Mouse (Mus musculus): Measurements from ENCODE around the gene Atrnl1.
"Not testable (repeated sequence)": the region's sequence is repeated elsewhere in the genome, so short reads cannot be mapped to it uniquely, and the experiment has no call there.

The Atrnl1 gene

DNA sequence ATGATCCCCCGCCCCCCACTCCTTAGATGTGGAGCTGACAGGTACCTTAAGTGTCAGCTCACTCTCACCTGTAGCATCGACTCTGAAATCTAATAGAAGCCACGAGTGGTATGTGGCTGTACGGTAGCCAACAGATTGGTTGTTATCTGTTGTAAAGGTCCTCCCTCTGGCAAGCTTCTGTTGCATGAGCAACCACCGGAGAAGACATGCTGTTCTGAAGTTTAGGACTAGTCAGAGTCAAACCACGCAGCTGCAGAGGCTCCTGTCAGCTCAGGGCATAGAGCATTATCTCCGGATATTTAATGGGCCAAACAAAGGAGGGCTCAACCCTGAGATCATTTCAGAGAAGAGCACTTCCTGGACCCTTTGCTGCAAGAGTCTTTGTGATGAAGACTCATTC is 222.2 kb downstream of the Atrnl1 start:
- DNase-seq = no peak

DNA sequence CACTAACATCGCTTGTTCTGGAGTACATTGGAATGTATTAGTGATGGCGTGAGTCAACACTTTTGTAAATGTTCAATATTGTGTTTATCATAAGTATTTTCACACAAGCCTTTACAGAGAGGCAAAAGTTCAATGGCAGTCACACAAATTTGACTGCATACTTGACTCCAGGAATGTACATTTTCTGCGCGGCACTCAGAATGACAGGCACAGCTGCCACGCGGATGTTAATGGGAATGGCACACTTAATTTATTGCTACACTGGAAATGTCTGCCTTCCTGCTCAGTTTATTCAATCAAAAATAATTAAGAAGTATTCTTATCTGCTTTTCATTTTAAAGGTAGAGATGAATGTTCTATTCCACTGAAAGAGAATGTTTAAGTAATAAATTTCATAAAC is 227.0 kb downstream of the Atrnl1 start:
- no peak for DNase-seq

DNA sequence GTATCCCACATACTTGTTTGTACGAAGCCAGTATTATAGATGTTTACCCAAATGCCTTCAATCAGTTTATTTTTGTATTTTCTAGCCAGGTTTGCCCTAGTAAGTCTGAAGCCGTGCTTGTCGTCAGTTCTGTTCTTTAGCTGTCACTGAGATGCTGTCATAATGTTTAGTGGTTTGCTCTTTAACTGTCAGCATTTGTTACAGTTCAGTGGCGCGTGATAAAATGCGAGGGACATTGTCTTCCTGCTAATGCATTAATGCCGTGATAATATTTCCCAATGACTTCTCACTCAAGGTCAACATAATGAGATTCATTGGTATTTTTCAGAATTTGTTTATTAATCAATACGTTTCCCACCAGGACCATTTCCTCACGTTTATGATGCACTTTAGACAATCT is 227.7 kb downstream of the Atrnl1 start:
- DNase-seq = no peak

DNA sequence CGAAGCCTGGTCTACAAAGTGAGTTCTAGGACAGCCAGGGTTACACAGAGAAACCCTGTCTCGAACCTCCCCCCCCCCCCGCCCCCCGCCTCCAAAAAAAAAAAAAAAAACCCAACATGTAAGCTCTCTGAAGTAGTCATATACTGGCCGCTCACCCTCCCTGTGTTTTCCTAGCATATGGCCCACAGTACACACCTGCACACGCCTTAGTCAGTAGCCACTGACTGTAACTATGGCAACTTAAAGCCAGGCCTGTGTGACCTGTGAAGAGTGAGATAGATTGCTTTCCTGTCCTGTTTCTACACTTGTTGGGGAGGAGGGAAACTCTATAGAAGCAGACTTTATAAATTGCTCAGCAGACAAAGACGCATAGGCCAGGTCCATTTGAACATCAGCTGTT is 239.1 kb downstream of the Atrnl1 start:
- DNase-seq = no peak

DNA sequence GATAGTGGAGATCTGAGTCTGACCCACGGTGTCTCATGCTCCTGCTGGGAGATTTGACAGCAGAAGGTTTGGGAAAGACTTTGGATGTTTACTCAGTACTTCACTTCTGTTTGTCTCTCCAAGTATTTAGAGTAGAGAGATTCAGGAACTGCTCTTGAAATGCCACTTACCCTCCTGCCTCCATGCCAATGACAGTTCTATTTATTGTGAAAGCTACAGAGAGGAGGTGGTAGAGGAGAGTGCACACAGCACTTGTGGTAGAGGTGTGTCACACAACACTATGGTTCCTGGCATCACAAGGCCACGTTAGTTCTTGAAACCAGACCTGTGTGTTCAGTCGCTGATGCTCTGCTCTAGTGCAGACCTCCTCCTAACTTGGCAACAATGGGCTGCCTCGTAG is 257.5 kb downstream of the Atrnl1 start:
- no peak for DNase-seq

DNA sequence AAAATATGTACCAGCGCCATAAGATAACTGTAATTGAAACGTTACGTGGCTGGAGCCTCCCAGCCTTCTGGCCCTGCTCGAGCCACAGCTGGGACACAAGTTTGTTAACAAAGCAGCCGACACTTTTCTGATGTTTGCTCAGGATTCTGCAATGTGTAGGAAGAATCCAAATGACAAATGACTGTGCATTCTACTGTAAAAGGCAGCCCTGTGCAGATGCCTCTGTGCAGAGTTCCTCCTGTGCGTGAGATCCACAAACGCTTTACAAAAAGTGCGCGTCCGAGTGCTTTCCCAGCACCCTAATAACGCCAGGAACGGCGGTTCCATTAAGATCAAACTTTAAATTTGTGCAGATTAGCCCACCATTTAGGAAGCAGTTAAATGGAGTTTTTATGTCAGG is 260.0 kb downstream of the Atrnl1 start:
- no peak for DNase-seq

DNA sequence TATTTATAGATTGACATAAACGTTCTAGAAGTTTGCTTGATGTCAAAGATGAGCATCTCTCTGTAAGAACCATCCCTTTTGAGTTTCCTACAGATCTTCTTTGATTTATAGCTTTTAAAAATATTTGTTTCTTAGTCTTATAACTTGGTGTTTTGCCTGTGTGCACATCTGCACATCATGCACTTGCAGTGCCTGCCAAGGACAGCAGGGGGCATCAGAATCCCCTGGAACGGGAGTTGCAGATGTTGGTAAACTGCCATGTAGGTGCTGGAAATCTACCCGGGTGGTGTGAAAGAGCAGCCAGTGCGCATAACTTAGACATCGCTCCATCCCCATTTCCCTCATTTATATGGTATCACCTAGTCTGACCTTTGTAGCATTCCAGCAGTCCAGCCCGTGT is 265.2 kb downstream of the Atrnl1 start:
- DNase-seq = no peak

DNA sequence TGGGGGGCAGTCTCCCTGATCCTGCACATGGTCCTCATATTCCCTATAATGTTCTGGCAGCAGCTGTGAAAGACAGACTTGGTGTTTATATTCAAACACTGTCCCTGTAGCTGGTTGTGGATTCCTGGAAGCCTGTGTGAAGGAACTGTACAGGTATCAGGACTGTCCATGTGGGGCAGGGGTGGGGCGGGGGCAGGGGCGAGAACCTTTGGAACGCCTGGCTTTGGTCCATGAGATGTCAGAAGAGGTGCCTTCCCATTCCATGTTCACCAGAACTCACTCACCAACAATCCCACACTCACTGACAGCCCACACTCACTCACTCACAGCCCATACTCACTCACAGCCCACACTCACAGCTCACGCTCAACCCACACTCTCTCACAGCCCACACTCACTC is 266.5 kb downstream of the Atrnl1 start:
- no peak for DNase-seq

DNA sequence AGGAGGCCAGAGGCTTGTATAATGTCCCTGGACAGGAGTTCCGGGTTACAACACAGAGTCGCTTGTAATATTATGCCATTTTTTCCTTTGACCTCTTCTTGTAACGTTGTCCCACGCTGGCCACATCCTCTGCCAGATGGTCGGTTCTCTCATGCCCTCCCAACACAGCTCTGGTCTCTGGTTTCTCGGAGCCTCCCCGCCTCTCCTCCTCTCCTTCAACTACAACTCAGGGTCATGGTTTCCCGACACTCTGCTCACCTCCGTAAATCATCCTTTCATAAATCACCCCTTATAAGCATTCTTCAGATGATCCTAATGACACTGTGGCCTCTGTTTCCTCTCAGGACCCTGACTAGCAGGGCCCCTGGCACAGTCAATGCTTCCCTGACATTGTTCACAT is 267.7 kb downstream of the Atrnl1 start:
- DNase-seq = no peak

DNA sequence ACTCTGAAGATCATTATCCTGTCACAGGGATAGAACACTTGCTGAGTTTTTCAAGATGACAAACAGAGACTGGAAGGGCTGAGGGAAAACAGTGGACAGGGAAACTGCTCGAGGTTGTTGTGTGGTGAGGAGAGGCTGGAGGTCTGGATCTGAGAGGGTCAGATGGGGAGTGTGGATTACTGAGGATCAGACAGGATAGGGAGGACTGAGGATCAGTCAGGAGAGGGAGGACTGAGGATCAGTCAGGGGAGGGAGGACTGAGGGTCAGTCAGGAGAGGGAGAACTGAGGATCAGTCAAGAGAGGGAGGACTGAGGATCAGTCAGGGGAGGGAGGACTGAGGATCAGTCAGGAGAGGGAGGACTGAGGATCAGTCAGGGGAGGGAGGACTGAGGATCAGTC is 269.0 kb downstream of the Atrnl1 start:
- not testable (repeated sequence) for DNase-seq

DNA sequence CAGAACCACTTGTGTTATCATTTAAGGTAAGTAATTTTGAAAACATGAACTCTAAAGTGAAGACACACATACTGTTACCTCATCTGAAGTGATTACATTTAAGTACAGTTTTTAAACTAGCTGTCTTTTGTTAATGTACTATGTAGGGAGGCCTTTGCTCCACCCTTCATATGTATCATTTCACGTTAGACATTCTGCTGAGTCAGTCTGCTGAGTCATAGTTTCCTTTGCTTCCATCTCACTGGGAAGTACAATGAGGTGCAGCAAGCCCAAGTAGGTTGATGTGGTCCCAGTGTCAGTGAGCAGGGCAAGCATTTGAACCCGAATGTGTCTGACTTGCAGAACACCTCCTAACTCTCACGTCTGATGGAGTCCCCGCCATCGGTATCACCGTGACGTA is 271.1 kb downstream of the Atrnl1 start:
- DNase-seq = no peak

DNA sequence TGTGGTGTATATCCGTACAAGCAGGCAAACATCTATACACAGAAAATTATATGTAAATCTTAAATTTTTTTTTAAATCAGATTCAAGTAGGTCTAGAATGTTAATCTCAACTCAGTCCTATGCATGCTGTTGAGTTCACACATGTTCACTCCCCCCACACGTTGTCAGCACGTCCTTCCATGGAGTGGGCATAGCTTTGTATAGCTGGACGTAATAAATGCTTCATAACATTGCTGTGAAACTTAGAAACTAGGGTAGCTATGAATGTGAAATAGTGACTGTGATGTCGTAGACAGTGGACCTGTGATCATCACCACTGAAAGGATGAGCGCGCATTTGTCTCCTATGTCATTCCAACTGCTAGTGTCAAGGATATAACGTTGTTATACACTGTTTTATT is 278.0 kb downstream of the Atrnl1 start:
- no peak for DNase-seq

DNA sequence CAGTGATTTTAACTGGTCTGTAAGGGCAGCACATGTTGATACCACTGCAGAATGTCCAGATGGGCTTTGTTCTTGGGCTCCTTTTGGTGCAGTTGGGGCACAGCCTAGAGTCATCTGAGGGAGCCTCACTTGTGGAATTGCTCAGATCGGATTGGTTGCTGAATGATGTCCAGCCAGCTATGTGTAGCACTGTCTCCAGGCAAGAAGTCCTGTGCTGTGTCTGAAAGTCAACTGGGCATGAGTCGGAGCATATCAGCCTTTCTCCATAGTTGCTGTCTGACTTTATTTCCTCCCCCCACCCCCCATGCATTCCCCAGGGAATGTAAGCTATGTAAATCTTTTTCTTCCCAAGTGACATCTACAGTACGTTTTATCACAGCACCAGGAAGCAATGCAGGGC is 278.9 kb downstream of the Atrnl1 start:
- no peak for DNase-seq

DNA sequence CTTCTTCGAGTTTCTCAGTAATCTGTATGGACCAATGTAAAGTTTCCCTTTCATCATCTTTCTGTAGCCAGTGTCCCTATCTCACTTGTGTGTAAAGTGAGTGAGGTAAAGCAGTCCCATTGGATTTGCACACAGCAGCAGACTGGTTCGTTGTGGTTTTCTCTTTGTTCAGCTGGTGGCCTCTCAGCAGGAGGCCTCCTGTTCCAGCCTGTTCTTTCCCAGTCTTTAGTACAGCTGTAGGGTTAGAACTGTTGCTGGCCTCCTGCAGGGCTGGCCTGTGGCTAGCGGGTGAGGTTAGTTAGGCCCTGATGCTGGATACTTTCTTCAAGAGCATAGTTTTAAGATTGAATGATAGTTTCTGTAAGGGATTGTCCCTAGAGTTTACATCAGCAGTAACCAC is 280.1 kb downstream of the Atrnl1 start:
- no peak for DNase-seq

DNA sequence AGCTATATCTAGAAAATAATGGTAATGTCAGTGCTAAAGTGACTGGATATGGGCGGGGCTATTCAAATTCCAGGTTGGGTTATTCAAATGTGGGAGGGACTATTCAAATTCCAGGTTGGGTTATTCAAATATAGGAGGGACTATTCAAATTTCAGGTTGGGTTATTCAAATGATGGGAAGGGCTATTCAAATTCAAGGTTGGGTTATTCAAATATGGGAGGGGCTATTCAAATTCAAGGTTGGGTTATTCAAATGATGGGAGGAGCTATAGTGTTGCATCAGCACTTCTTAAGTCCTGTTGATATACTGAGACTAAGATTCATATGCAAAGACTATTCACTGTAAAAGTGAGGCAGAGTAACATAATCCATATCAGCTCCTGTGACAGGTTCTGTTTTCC is 283.4 kb downstream of the Atrnl1 start:
- no peak for DNase-seq

DNA sequence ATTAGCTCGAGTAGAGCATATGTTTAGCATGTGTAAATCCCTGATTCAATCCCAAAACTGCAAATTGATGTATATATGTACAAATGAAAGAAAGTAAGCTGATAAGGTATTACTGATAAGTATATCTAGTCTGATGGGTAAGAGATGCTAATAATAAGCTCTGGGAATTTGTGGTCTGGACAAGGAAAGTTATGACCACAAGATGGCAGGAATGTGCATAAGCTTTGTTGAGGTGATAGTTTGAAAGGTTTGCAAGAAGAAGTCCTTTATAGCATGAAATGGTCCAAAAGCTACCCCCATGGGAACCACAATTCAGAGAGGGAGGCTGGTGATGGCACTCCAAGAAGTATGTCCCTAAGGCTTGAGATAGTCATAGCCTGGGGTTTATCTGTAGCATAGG is 289.2 kb downstream of the Atrnl1 start:
- no peak for DNase-seq

DNA sequence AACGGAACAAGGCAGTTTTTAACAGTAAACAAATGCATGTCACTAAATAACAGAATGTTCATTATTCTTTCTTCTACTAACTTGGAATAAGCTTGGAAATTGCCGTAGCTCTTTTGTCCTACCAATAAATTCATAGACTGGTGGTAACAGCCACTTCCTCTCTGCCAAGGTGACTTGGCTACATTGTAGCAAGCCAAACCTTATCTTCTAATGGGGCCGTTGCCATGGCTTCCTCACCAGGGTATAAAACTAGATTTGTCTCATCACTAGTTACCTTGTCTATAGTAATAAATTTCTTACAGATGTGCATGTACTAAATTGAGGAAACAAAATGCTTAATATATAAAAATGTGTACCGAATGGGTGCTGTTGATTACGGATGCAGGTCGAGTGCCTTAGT is 298.6 kb downstream of the Atrnl1 start:
- DNase-seq = no peak

DNA sequence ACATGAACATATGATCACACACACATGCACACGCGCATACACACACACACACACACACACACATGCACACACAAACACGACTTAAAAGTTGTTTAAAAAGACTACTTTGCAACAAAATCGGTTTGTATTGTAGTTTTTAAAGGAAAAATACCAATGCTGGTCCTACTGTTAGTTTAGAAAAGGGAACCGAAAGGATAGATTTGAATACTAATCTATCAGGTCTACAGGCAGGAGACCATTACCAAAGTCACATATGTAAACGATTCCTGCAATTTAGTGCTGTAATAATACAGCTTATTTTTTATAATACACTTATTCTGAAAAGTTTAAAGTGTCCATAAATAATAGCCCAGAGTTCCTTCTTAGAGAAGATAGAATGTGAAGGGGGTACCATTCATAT is 299.8 kb downstream of the Atrnl1 start:
- DNase-seq = no peak

DNA sequence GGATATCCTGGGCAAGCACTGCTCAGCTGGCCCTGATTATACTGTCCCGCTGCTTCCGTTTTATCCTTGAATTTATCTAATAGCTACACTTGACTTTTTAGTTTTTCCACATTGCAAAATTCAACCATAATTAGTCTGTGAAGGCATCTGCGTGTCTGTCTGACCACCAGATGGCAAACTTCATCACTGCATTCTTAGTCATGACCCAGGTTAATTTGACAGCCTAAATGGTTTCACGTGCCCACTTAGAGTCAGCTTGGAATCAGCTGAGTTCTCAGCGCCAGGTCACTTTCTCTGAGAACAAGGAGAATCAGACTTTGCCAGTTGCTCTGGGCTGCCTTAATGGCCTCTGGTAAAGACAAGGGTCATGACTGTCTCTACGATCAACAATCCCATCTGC is 305.5 kb downstream of the Atrnl1 start:
- DNase-seq = no peak

DNA sequence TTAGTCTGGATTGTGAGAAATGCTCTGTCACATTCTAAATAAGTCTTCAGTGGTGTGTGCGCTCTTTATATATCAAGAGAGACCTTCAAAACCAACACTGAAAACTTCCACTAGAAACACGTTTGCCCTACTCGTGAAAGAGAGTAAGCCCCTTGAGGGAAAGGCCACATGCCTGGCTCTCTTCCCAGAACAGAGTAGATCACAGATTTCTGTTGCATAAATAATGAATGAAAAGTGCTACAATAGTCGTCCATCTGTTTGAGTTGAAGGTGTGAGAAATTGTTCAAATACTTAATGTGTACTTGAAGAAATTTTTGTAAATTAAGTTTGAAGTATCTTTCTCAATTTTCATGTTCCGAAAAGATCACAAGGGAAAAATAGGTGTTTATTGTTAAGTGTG is 312.2 kb downstream of the Atrnl1 start:
- DNase-seq = no peak

DNA sequence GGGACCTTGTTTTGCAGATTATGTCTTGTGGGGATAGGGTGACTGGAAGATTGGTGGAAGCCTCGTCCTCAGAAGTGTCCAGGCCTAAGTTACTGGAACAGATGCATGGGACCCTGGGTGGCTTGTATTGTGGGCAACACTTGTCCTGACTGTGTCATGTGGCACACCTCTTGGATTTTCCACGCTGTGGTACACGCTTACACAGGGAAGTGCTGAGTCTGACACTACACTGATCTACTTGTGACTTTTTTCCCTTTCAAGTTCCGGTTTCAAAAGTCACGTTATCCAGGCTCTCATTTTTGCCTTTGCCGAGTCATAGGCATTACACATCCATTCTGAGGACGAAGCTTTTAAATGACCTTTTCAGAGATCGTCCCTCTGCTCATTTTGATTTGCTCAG is 314.0 kb downstream of the Atrnl1 start:
- no peak for DNase-seq

DNA sequence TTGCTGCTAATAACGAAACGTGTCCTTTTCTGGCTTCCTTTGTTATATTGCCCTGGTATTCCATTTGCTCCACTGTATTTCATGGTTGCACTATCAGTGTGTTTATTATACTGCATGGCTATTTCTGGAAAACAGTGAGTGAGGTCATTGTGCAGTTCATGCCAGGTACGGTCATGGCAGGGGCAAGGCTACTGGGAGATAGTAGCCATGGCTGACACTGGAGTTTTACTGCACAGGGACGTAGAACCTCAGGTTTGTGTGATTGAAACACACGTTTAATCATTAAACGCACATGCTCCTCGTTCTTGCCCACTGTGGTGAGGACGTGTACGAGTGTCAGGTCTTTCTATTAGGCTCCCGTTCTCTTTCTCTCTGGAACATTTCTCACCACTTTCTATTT is 314.8 kb downstream of the Atrnl1 start:
- no peak for DNase-seq

DNA sequence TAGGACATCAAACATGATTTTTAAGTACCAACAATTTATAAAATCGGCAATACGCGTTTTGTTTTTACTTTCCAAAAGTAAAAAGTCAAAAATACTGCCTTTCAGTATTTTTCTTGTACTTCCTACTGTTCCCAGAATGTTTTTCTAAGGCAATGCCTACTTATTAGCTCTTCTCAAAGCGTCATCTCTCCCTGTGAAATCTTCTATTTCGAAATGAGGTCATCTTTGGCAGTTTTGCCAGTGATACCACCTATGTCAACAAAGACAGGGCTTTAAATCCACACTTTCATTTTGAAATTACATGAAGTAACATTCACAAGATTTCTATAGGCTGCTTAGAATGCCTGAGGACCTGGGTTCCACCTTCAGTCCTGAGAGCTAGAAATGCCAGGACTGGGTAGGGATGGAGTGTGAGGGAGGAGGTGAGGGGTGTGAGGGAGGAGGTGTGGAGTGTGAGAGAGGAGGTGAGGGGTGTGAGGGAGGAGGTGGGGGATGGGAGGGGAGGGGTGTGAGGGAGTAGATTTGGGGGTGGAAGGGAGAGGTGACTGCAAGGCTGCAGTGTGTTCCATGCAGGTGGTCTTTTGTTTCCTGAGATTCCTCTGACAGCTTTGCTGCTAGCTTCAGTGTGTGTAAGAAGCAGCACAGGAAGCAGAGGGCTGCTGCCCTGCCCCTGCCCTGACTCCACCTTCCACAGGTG is 315.5 kb downstream of the Atrnl1 start:
- DNase-seq = no peak

DNA sequence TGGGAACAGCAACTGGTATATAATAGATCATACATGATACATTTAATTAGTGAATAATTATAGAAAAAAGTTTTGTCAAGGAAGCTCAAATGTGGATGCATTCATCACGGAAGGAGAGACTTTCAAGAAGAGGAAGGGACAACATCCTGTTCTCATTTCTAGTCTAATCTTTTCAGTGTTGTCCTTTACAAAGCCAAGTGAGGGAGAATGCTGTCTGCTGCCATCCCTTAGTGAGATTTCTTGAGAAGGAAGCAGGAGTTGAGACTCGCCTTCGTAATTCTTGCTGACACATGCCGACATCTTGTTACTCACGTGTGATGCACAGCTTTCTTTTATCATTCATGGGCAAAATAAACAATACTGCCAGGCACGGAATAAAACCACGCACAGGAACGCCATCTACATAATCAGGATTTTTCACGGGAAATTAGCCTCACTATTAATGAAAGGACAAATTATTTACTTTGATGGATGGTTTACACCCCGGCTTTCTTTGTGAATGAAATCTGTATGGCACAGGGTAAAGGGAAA is 316.2 kb downstream of the Atrnl1 start:
- no peak for DNase-seq
